Mouse (Mus musculus) C2C12 (cell line): ENCODE measurements around the gene Bmx.

Experiments used
- CTCF ChIP-seq: IDR thresholded peaks from one replicate; pipeline ENCODE4 v1.5.1; 2011; ENCODE audit not compliant: control insufficient read depth, insufficient read depth, insufficient read length
- FOSL1 ChIP-seq: IDR thresholded peaks from one replicate; pipeline ENCODE4 v1.8.0; 2011; ENCODE audit warnings: mild to moderate bottlenecking, low read length; ENCODE audit not compliant: poor library complexity, insufficient read depth, severe bottlenecking
- MAX ChIP-seq: IDR thresholded peaks from one replicate; pipeline ENCODE4 v1.6.1; 2011; ENCODE audit warnings: mild to moderate bottlenecking, control low read depth
- USF1 ChIP-seq: IDR thresholded peaks from one replicate; pipeline ENCODE4 v1.6.1; 2011; ENCODE audit warnings: low read depth, mild to moderate bottlenecking, control low read depth, moderate library complexity

- TF ChIP-seq CTCF: no peak
- no peak for TF ChIP-seq MAX
- TF ChIP-seq FOSL1: no peak
- TF ChIP-seq USF1: no peak
Measured at GRCm38 (mm10) chrX:164171034-164171433, 87.0 kb downstream of the Bmx start.
